Mouse (Mus musculus) liver (tissue): ENCODE measurements around the gene Emilin3.

Experiments
- DNase-seq: peaks from one replicate; pipeline ENCODE4 v3.0.0-alpha.2; 2020; ENCODE audit warnings: mixed read lengths

The Emilin3 gene

GRCm38 (mm10) chr2:160871310-160871709 is 40.8 kb downstream of the Emilin3 start:
- DNase-seq: no peak

- no peak for DNase-seq
Observed at GRCm38 (mm10) chr2:160869446-160869845, 42.7 kb downstream of the Emilin3 start.

- DNase-seq: no peak
Observed at GRCm38 (mm10) chr2:160865266-160865665, 46.9 kb downstream of the Emilin3 start.

GRCm38 (mm10) chr2:160864112-160864511 is 48.0 kb downstream of the Emilin3 start:
- no peak for DNase-seq

GRCm38 (mm10) chr2:160860363-160860762 is 51.8 kb downstream of the Emilin3 start:
- DNase-seq: no peak
